Mouse (Mus musculus) forebrain, embryonic 13.5 days (tissue): ENCODE data around the gene Fam207a. TPM values are rescaled to one million over a fixed set of nuclear protein-coding genes. Genes with fewer than 3 reads are reported as not detected.

ENCODE experiments used
- ATAC-seq: fragments of 200-750 bp; cut with Nextera tagmentation; 2 replicates; pipeline ENCODE4 v1.8.0; 2017
- H3K27ac ChIP-seq: fragments of 300-500 bp; sonication (generic); 2 replicates; pipeline ENCODE4 v1.5.1; 2015; ENCODE audit warnings: inconsistent platforms, mild to moderate bottlenecking, moderate library complexity
- H3K27me3 ChIP-seq: fragments of 300-500 bp; sonication (generic); 2 replicates; pipeline ENCODE4 v1.6.1; 2015; ENCODE audit warnings: mild to moderate bottlenecking, inconsistent platforms
- H3K36me3 ChIP-seq: fragments of 300-500 bp; sonication (generic); 2 replicates; pipeline ENCODE4 v1.6.1; 2015; ENCODE audit warnings: mild to moderate bottlenecking, inconsistent platforms; ENCODE audit not compliant: poor library complexity, severe bottlenecking
- H3K4me1 ChIP-seq: fragments of 300-500 bp; sonication (generic); 2 replicates; pipeline ENCODE4 v1.6.1; 2015; ENCODE audit warnings: inconsistent platforms
- H3K4me2 ChIP-seq: fragments of 300-500 bp; sonication (generic); 2 replicates; pipeline ENCODE4 v1.6.1; 2015; ENCODE audit warnings: inconsistent platforms, mild to moderate bottlenecking, moderate library complexity
- H3K4me3 ChIP-seq: fragments of 300-500 bp; sonication (generic); 2 replicates; pipeline ENCODE4 v1.5.1; 2015; ENCODE audit warnings: mild to moderate bottlenecking, inconsistent platforms
- H3K9ac ChIP-seq: fragments of 300-500 bp; sonication (generic); 2 replicates; pipeline ENCODE4 v1.6.1; 2015; ENCODE audit warnings: mild to moderate bottlenecking, inconsistent platforms
- H3K9me3 ChIP-seq: fragments of 300-500 bp; sonication (generic); replicated peaks from 2 replicates; pipeline ENCODE4 v1.6.1; 2016; ENCODE audit warnings: inconsistent platforms
- WGBS: fragments of 180-500 bp; shearing (Covaris S2); methylation state at CpG from one replicate; pipeline ENCODE4 v1.1.7; 2015; 5-methylcytosine and 5-hydroxymethylcytosine counted together
- polyA plus RNA-seq: library from polyadenylated mRNA; unstranded; fragments of >200 nt; fragmentation: Nextera tagmentation; extraction: Ambion mirVana; gene quantifications from 2 replicates; pipeline ENCODE4 v1.2.1, GENCODE M21; 2015

Fam207a gene
- polyA plus RNA-seq, 1 experiment from 2014 or later, result 37.5 TPM

DNA sequence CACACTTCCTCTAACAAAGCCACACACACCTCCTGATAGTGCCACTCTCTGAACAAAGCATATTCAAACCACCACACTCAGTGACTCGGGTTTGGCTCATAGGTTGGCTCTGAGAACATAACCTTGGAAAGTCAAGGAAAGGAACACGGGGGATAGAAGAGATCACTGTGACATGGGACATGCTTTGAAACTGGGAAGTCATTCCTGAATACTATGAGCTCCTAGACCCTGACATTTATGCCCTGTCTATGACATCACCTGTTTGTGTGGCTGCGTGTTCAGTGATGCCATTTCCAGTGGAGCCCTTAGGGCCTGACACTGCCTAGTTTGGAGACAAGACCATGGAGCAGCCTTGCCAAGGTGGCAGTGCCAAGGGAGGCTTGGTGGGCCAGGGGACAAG is 57.9 kb downstream of the Fam207a start:
- WGBS, result 80% methylated on average over 3 of the region's 3 CpGs
- no peaks in the 10 kb centered on the region for H3K36me3 ChIP-seq
- H3K9me3 ChIP-seq, result no peaks in the 10 kb centered on the region
- no peak overlapping the region for H3K9ac ChIP-seq
- H3K27me3 ChIP-seq, result no peaks in the 10 kb centered on the region
- ATAC-seq, result no peak
- no peaks in the 10 kb centered on the region for H3K4me1 ChIP-seq
- no peak overlapping the region for H3K4me3 ChIP-seq
- H3K27ac ChIP-seq, result no peak overlapping the region
- H3K4me2 ChIP-seq, result no peak overlapping the region

DNA sequence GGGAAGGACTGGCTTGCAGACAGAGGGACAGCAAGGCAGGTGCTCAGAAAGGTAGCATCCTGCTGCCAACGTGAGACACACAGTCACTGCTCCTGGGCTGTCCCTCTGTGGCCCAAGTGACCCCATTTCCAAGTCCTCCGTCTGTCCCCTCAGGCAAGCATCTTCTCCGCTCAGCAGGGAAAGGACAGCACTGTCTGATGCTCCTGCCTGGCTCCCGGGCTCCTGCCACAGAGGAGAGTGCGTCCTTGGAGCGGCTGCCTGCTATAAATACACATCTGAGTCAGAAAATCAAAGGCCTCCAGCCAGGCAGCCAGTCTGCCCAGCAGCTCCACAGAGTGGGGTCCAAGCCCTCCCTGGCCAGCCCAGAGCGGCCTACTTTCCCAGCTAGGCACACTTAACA is 59.1 kb downstream of the Fam207a start:
- Histone ChIP-seq H3K4me1 (no peaks in the 10 kb centered on the region), H3K9me3 (no peaks in the 10 kb centered on the region), H3K9ac (no peak overlapping the region), H3K4me2 (no peak overlapping the region), H3K27ac (no peak overlapping the region), H3K4me3 (no peak overlapping the region), H3K27me3 (no peaks in the 10 kb centered on the region), H3K36me3 (no peaks in the 10 kb centered on the region)
- ATAC-seq, result no peak
- 66% methylated on average over 7 of the region's 7 CpGs for WGBS

DNA sequence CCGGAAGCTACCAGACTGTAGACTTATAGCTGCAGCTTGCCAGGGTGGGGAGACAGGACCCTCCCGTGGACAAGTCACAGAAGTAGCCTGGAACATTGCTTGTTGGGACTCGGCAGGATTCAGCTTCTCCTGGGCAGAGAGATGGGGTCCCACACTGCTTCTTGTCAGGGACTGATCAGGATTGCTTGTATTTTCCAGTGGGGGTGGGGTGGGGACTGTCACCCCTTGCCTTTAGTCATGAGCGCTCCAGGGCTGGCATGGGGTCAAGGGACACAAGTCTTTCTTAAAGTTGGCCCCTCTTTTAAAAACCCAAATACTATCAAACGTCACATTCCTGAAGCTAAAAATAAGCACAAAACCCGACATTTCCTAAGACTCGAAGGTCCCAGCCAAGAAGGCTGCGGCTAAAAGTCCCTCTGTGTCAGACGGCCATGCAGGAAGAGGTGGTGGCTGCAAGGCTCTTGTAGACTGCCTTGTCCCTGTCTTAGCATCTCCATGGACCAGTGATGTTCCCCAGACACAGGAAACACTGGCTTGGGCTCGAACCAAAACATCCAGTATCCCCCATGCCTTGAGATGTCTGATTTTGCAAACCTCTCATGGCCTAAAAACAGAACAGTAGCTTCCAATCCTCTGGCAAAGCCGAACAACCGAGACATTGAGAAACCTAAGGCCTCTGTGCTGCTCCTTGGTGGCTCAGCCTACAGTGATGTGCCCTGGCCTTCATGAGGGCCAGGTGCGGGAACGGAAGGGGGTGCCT is 60.2 kb downstream of the Fam207a start:
- H3K36me3 ChIP-seq, result no peaks in the 10 kb centered on the region
- H3K27me3 ChIP-seq, result no peaks in the 10 kb centered on the region
- H3K9ac ChIP-seq, result no peak overlapping the region
- no peak overlapping the region for H3K4me2 ChIP-seq
- 86% methylated on average over 14 of the region's 14 CpGs for WGBS
- no peak overlapping the region for H3K4me3 ChIP-seq
- no peaks in the 10 kb centered on the region for H3K9me3 ChIP-seq
- no peak overlapping the region for H3K27ac ChIP-seq
- no peak for ATAC-seq
- H3K4me1 ChIP-seq, result no peaks in the 10 kb centered on the region

DNA sequence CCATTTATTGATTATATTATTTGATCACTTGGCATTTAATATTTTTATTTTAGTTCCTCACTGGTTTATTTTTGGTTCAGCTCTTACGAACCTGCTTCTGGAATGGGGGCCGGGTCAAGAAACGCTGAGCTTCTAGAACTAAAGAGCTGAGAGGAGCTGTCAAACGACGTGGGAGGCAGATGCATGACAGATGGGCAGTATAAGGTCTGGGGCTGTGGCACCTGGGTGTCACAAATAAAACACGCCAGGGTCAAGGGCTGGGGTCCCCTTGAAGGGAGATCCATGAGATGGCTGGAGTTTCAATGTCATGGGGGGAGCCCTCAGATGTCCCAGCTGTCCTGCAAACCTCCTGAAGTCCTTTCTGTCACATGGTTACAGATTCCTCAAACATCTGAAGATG is 60.8 kb downstream of the Fam207a start:
- Histone ChIP-seq H3K36me3 (no peaks in the 10 kb centered on the region), H3K9ac (no peak overlapping the region), H3K9me3 (no peaks in the 10 kb centered on the region), H3K27ac (no peak overlapping the region), H3K4me1 (no peaks in the 10 kb centered on the region), H3K27me3 (no peaks in the 10 kb centered on the region), H3K4me3 (no peak overlapping the region), H3K4me2 (no peak overlapping the region)
- ATAC-seq, result no peak
- WGBS, result 90% methylated on average over 6 of the region's 6 CpGs

DNA sequence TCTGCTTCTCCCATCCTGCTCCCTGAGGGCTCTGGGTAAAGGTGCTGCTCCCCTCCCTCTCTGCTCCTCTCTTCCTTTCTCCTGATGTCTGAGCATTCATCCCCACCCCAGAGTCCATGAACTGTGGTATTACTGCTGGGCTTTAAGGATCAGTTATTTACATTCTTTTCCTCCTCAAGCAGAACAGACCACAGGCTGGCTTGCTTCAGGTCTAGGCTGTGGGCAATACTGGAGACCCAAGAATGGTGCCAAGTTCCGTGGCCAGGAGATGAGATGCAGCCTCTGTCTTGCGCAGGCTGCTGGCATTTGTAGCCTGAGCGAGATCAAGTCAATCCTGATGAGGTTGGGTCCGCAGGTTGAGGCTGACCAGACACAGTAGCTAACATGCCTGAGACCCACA is 63.8 kb downstream of the Fam207a start:
- ATAC-seq, result no peak
- 93% methylated on average over 4 of the region's 4 CpGs for WGBS
- Histone ChIP-seq H3K9me3 (no peaks in the 10 kb centered on the region), H3K27me3 (no peaks in the 10 kb centered on the region), H3K9ac (no peak overlapping the region), H3K36me3 (no peaks in the 10 kb centered on the region), H3K27ac (no peak overlapping the region), H3K4me1 (no peaks in the 10 kb centered on the region), H3K4me3 (no peak overlapping the region), H3K4me2 (no peak overlapping the region)

DNA sequence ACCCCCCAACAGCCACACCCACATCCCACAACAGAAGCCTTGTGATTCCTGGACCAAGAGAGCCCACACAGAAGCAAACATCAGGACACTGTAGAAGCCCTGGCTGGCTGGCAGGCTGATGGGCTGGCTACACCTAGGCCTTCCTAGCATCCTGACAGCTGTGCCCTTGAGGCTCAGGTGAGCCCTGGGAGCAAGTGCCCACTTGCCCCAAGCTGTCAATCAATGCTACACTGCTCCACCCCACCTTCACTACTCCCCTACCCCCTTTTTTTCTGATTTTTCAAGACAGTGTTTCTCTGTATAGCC is 65.5 kb downstream of the Fam207a start:
- Histone ChIP-seq H3K27me3 (no peaks in the 10 kb centered on the region), H3K4me1 (no peaks in the 10 kb centered on the region), H3K4me3 (no peak overlapping the region), H3K9ac (no peak overlapping the region), H3K27ac (no peak overlapping the region), H3K4me2 (no peak overlapping the region), H3K9me3 (no peaks in the 10 kb centered on the region; the same call in 1 of the 2 replicates), H3K36me3 (no peaks in the 10 kb centered on the region)
- no peak for ATAC-seq

DNA sequence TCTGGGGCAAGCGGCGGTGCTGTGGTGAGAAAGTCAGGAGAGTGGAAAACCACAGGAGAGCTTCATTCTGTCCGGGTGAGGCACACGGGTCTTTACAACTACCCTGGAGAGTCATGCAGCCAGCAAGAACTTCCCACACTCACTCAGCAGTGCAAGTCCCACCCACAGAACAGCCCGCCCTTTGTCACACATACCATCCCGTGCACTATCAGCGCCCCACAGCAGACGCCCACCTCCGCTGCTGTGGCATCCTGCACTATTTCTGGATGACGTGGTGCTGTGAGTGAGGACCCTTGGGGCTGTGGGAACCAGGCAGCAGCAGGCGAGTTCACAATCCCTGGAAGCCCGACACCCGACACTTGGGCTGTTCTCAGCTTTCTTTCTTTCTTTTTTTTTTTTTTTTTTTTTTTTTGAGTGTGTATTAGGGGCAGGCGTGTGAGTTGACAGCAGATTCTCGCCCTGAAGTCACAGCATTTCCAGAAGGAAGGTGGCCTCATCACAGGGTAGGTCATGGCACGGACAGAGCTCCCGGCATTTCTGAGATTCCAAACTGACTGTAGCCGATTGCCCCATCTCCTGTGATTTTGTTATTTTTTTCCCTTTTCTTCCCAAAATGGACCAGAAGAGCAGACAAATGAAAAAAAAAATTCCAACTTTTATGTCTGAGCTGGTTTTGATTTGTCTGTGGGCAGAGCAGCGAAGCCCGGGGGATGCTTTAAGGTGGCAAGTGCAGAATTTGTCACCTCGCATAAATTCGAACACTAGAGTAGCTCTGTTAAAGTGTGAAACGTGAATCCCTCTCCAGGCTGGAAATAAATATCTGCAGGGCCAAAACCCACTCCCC is 66.0 kb downstream of the Fam207a start:
- Histone ChIP-seq H3K36me3 (no peaks in the 10 kb centered on the region), H3K4me3 (no peak overlapping the region), H3K9me3 (no peaks in the 10 kb centered on the region; the same call in 1 of the 2 replicates), H3K9ac (peak overlapping the region; percentile 26; the same call in 1 of the 2 replicates), H3K4me2 (no peak overlapping the region), H3K27me3 (no peaks in the 10 kb centered on the region), H3K27ac (no peak overlapping the region), H3K4me1 (no peaks in the 10 kb centered on the region)
- 53% methylated on average over 23 of the region's 23 CpGs for WGBS
- ATAC-seq, result no peak

DNA sequence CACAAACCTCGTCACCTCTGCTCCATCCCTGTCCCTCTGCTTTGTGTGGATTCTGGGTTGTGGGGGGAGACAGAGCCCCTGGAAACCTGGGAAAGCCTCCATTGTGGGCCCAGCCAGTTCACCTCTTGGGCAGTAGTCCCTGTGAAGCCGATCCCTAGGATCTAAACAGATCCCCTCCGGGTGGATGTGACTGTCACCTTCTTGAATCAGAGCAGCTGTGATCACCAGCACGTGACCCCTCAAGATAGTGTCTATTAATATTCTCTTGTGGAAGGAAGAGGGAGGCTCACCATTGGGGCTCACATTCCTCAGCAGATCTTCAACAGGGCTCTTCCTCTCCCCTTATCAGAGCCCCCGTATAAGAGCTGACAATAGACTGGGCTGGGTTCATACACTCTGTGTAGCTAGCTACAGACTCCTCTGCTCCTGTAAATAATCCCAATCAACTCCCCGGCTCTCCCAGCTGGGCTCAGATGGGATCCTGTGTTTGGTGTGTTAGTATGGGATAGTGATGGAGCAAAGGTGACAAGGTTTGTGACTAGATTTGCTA is 66.8 kb downstream of the Fam207a start:
- ATAC-seq, result no peak
- H3K27me3 ChIP-seq, result no peaks in the 10 kb centered on the region
- WGBS, result 77% methylated on average over 6 of the region's 6 CpGs

DNA sequence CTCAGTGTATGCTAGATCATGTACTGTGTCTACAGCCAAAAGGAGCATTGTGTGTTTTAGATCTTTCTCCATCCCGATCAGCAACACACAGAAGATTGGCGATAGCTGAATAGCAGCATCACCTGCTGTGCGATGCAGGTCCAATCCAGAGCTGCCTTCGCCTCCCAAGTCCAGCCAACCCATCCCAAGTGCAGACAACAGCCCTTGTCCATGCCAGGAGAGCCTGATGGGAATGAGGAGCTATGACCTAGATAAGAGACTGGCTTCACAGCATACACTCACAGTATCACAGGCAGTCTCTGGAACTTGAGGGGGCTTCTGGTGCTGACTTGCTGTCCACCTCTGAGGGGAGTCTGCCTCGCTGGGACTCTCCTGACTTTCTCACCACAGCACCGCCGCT is 67.4 kb downstream of the Fam207a start:
- ATAC-seq, result no peak
- Histone ChIP-seq H3K27ac (no peak overlapping the region), H3K36me3 (no peaks in the 10 kb centered on the region), H3K9ac (no peak overlapping the region), H3K4me2 (no peak overlapping the region), H3K4me1 (no peaks in the 10 kb centered on the region), H3K9me3 (no peaks in the 10 kb centered on the region; the same call in 1 of the 2 replicates), H3K27me3 (no peaks in the 10 kb centered on the region), H3K4me3 (no peak overlapping the region)
- 77% methylated on average over 7 of the region's 7 CpGs for WGBS

More for the DNA sequence above, 66.8 kb downstream of the Fam207a start:
- H3K4me1 ChIP-seq, result no peaks in the 10 kb centered on the region
- H3K9me3 ChIP-seq, result no peaks in the 10 kb centered on the region; the same call in 1 of the 2 replicates
- no peak overlapping the region for H3K27ac ChIP-seq
- no peaks in the 10 kb centered on the region for H3K36me3 ChIP-seq
- H3K4me3 ChIP-seq, result no peak overlapping the region
- no peak overlapping the region for H3K4me2 ChIP-seq
- 0 out of 2 replicates have a peak overlapping the region, but pooled peaks have one; percentile 26 for H3K9ac ChIP-seq

DNA sequence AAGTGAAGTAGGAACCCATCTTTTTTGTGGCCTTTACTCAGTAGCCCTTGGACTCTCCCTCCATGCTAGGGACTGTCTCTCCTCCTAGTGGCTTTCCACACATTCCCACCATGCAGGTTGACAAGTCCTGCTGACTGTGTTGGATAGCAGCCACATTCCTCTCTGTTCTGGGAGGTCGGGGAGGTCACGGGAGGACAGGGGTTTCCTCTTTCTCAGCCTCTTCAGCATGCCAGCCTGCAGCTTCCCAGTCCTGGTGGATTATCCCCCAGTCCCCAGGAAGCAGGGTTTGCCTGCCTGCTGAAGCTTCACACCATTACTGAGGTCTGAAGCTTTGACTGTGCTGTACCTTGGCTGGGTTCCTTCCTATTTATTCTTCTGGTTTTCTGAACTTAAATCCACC is 67.8 kb downstream of the Fam207a start:
- H3K4me1 ChIP-seq, result no peaks in the 10 kb centered on the region
- no peak overlapping the region for H3K4me2 ChIP-seq
- no peak overlapping the region for H3K9ac ChIP-seq
- H3K4me3 ChIP-seq, result no peak overlapping the region
- no peak overlapping the region for H3K27ac ChIP-seq
- no peaks in the 10 kb centered on the region; the same call in 1 of the 2 replicates for H3K9me3 ChIP-seq
- no peaks in the 10 kb centered on the region for H3K36me3 ChIP-seq
- no peak for ATAC-seq
- 19% methylated on average over 2 of the region's 2 CpGs for WGBS
- no peaks in the 10 kb centered on the region for H3K27me3 ChIP-seq

DNA sequence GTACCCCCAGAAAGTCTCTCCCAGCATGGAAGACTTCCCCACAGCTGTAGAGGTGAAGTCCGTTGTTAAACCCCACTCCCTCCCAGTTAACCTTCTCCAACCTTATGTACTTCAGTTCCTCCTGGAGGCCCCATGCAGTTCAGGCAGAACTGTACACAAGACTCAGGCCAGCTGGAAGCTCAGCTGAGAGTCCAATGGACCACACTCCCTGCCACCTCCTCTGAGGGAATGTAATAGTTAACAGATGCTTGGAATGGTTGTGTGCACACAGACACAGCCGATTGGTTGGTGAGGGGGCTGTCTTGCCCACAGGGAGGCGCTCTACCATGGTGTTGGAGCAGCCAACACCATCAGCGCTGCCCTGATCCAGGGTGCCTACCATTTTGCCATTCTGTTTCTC is 73.3 kb downstream of the Fam207a start:
- Histone ChIP-seq H3K9ac (no peak overlapping the region), H3K4me2 (no peak overlapping the region), H3K4me1 (no peaks in the 10 kb centered on the region), H3K4me3 (no peak overlapping the region), H3K36me3 (no peaks in the 10 kb centered on the region), H3K27ac (no peak overlapping the region), H3K27me3 (no peaks in the 10 kb centered on the region), H3K9me3 (no peaks in the 10 kb centered on the region; the same call in 1 of the 2 replicates)
- no peak for ATAC-seq
- WGBS, result 80% methylated on average over 4 of the region's 4 CpGs

DNA sequence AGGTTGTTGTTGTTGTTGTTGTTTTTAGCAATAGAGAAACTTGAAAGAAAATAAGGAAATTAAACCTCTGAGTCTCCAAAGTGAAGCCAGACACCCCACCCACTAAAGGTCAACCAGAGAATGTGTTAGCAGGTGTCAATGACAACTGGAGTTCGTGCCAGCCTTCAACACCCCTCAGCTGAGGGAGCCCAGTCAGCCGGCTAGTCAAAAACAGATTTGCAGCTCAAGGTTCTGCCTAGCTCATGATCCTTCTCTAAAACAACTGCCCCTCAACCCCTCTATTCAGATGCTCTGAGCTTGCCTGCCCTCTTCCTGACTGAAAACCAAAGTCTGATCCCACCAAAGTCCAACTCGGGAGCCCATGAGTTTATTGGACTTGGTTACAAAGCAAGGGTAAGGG is 73.8 kb downstream of the Fam207a start:
- Histone ChIP-seq H3K36me3 (no peaks in the 10 kb centered on the region), H3K4me1 (no peaks in the 10 kb centered on the region), H3K9me3 (no peaks in the 10 kb centered on the region; the same call in 1 of the 2 replicates), H3K4me2 (no peak overlapping the region), H3K27me3 (no peaks in the 10 kb centered on the region), H3K27ac (no peak overlapping the region), H3K9ac (no peak overlapping the region), H3K4me3 (no peak overlapping the region)
- no peak for ATAC-seq
- WGBS, result 87% methylated on average over 3 of the region's 3 CpGs
